Mouse (Mus musculus) kidney, embryonic 15.5 days (tissue): ENCODE measurements at regions not wholly inside any gene's neighbourhood (a gene's known extent, or its start where the extent isn't known, plus 50 kb on each side); places are given as distances from the start of the nearest gene placed in this dataset.
A peak's percentile ranks its signal among the peaks of the same experiment; 100 is the strongest.
"Not testable (repeated sequence)": the region's sequence is repeated elsewhere in the genome, so short reads cannot be mapped to it uniquely, and the experiment has no call there.

Experiments
- ATAC-seq: fragments of 200-750 bp; cut with Nextera tagmentation; replicated peaks from 2 replicates; pipeline ENCODE4 v1.8.0; 2017; ENCODE audit warnings: moderate TSS enrichment; ENCODE audit not compliant: low FRiP score
- H3K27ac ChIP-seq: fragments of 300-500 bp; sonication (generic); 2 replicates; pipeline ENCODE4 v1.5.1; 2015; ENCODE audit warnings: mild to moderate bottlenecking, inconsistent platforms
- H3K27me3 ChIP-seq: fragments of 300-500 bp; sonication (generic); 2 replicates; pipeline ENCODE4 v1.6.1; 2015; ENCODE audit warnings: inconsistent platforms
- H3K36me3 ChIP-seq: fragments of 300-500 bp; sonication (generic); 2 replicates; pipeline ENCODE4 v1.6.1; 2015; ENCODE audit warnings: inconsistent platforms
- H3K4me1 ChIP-seq: fragments of 300-500 bp; sonication (generic); 2 replicates; pipeline ENCODE4 v1.6.1; 2015; ENCODE audit warnings: inconsistent platforms
- H3K4me2 ChIP-seq: fragments of 300-500 bp; sonication (generic); 2 replicates; pipeline ENCODE4 v1.6.1; 2015; ENCODE audit warnings: moderate library complexity, mild to moderate bottlenecking, inconsistent platforms
- H3K4me3 ChIP-seq: fragments of 300-500 bp; sonication (generic); replicated peaks from 2 replicates; pipeline ENCODE4 v1.5.1; 2015; ENCODE audit warnings: mild to moderate bottlenecking, inconsistent platforms
- H3K9ac ChIP-seq: fragments of 300-500 bp; sonication (generic); 2 replicates; pipeline ENCODE4 v1.6.1; 2015; ENCODE audit warnings: mild to moderate bottlenecking, inconsistent platforms
- H3K9me3 ChIP-seq: fragments of 300-500 bp; sonication (generic); replicated peaks from 2 replicates; pipeline ENCODE4 v1.6.1; 2016; ENCODE audit warnings: inconsistent platforms
- WGBS: fragments of 180-500 bp; shearing (Covaris S2); methylation state at CpG from one replicate; pipeline ENCODE4 v1.1.7; 2015; ENCODE audit warnings: mixed read lengths; 5-methylcytosine and 5-hydroxymethylcytosine counted together

DNA sequence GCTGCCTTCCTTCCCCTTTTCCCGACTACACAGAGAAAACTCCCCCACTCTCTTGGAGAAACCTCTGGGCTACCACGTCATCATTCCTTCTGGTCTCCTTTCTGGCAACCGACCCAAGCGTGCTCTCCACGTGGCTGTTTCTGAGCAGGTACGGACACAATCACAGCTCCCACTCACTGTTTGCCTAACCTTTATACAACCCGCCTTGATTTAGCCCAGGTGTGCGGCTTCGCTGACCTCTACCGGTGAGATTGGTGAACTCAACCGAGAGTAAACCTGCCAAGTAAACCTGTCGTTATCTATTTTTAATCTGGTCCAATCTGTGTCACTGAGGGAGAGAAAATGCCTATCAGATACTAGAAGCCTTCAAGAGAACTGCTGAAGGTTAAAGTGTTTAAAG lies 142.7 kb upstream of the Gnai1 start:
- WGBS, result 22% methylated on average over 12 of the region's 12 CpGs

DNA sequence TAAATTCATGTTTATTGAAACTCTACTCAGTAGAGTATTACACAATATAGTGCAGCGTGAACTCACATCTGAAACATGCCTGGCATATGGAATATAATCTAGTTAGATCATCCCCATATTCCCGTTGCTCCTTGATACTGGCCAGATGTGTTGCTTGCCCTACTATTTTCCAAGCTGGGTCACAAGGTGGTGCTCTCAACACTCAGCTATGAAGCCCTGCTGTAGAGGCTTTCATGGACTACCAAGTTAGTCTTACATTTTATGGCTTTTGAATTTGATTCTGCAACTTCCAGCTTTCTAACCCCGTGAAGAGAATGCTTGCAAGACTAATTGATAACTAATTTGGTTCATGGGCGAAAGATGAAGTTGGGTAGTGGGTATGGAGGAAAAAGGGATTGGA lies 134.2 kb upstream of the Gnai1 start:
- H3K9me3 ChIP-seq, result no peaks in the 10 kb centered on the region
- H3K9ac ChIP-seq, result no peak overlapping the region
- H3K4me2 ChIP-seq, result no peak overlapping the region
- WGBS, result 80% methylated on average over 4 of the region's 4 CpGs
- no peak overlapping the region for H3K4me3 ChIP-seq
- no peaks in the 10 kb centered on the region for H3K4me1 ChIP-seq
- no peaks in the 10 kb centered on the region for H3K36me3 ChIP-seq
- H3K27ac ChIP-seq, result no peak overlapping the region
- no peak for ATAC-seq
- H3K27me3 ChIP-seq, result no peaks in the 10 kb centered on the region

More for the DNA sequence above, 142.7 kb upstream of the Gnai1 start:
- Histone ChIP-seq H3K27me3 (no peaks in the 10 kb centered on the region), H3K4me3 (no peak overlapping the region), H3K4me2 (peak overlapping the region; percentile 21; the same call in 1 of the 2 replicates), H3K27ac (no peak overlapping the region), H3K9ac (no peak overlapping the region), H3K9me3 (no peaks in the 10 kb centered on the region), H3K4me1 (no peaks in the 10 kb centered on the region), H3K36me3 (no peaks in the 10 kb centered on the region)
- 0 out of 2 replicates have a peak, but pooled peaks have one; percentile 33 for ATAC-seq

DNA sequence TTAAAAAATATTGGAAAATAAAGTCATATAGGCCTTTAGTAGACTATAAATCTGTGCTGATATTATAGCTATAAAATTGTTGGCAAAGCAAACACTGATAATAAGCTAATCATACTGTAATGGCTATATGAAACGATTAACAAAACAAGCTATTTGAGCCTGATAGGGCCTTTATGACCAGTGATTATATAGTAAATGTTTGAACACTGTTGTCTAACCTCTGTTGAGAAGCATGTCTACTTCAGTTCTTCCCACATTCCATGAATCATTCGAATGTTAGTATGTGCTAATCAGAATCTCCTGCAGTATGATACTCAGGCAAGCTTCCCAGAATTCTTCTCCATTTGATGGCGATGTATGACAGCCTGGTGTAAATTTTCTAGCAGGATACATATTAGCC lies 129.6 kb upstream of the Gnai1 start:
- Histone ChIP-seq H3K9ac (no peak overlapping the region), H3K4me1 (no peaks in the 10 kb centered on the region), H3K27ac (no peak overlapping the region), H3K36me3 (no peaks in the 10 kb centered on the region), H3K4me3 (no peak overlapping the region), H3K27me3 (no peaks in the 10 kb centered on the region), H3K9me3 (no peaks in the 10 kb centered on the region), H3K4me2 (no peak overlapping the region)
- WGBS, result 86% methylated on average over 3 of the region's 3 CpGs
- ATAC-seq, result no peak

DNA sequence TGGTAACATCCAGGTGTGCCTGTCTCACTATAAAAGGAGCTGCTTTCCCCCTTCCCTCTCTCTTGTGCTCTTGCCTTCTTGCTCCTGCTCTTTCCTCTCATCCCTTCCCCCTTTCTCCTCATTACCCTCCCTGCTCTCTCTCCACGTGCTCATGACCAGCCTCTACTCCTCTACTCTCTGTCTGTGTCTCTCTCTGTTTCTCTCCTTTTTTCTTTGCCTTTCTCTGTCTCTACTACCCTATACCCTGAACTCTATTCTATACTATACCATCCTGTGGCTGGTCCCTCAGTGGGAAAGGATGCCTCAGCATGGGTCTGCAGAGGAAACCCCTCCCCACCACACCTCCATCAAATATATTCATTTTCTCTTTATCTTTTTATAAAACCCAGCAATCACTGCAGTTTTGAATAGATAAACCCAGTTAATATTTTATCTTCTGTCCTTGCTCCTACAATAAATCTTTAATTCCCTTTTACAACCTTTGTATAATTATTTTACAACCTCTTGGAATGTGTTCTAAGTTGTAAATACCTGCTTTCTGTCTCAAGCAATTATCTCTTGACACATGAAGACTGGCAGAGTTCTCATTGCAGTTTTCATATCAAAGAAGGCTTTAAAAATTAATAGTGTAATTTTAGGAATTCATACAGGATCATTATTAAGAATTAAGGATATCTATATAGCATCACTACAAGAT lies 127.1 kb upstream of the Gnai1 start:
- Histone ChIP-seq H3K9ac (no peak overlapping the region), H3K9me3 (no peaks in the 10 kb centered on the region), H3K4me2 (no peak overlapping the region), H3K27ac (no peak overlapping the region), H3K4me3 (no peak overlapping the region), H3K36me3 (no peaks in the 10 kb centered on the region), H3K27me3 (no peaks in the 10 kb centered on the region), H3K4me1 (no peaks in the 10 kb centered on the region)
- WGBS, result 24% methylated on average over 1 of the region's 1 CpGs
- no peak for ATAC-seq

DNA sequence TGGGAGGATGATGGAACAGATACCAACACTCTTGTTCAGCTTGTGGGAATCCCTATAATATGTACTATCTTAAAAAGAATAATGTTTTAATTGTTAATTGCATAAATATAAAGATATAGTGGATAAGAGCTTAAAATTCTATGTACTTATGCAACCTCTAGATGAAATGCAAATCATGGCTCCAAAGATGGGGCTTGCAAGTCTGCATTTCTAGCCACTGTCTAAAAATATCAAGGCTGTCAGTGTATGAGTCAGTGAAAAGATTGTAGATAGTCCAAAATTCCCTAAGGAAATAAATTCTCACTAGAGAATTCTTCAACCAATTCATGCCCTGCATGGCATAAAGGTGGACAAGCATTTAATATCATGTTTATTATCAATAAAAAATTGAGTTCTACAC lies 124.2 kb upstream of the Gnai1 start:
- no peak overlapping the region for H3K9ac ChIP-seq
- H3K36me3 ChIP-seq, result no peaks in the 10 kb centered on the region
- H3K4me1 ChIP-seq, result no peaks in the 10 kb centered on the region
- no peaks in the 10 kb centered on the region for H3K27me3 ChIP-seq
- ATAC-seq, result no peak
- H3K4me3 ChIP-seq, result no peak overlapping the region
- H3K9me3 ChIP-seq, result no peaks in the 10 kb centered on the region
- H3K27ac ChIP-seq, result no peak overlapping the region
- H3K4me2 ChIP-seq, result no peak overlapping the region

DNA sequence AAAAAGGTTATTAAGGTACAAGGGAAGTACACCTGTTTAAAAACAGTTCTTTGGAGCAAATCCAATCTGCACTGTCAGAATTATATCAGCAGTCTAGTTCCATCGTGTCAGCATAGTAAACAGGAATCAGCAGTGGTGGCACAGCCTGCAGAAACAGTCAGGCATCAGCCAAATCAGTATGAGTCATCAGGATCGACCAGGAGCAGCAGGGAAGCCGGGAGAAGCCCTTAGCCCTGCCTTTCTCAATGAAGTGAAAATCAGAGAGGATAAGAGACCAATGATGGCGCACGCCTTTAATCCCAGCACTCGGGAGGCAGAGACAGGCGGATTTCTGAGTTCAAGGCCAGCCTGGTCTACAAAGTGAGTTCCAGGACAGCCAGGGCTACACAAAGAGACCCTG lies 118.3 kb upstream of the Gnai1 start:
- 82% methylated on average over 7 of the region's 7 CpGs for WGBS

DNA sequence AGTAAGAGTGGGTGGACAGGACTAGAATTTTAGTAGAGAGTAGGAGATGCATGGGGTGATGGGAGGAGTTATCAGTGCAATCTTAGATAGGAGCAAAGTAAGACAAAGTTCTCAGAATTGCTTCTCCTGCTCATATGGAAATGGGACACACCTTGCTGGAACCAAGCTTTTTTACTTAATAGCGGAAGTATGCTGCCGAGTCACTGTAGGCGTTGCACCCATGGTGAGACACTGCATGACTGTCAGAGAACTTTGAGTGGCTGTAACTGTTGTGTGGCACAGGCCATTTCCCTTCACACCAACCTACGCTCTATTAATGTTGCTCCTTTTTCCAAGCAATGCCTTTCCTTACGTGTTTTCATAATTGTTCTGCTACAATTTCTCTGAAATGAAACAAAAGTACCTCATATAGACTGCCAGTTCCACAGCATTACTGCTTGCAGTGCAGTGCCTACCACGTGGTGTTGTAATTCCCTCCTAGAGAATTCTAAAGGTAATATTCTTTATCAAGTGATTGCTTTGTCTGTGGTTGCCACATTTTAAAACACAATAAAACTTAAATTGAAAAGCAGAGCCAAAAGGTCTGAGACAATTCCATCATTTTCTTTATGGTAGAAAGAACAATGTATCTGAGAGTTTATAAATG lies 117.3 kb upstream of the Gnai1 start:
- Histone ChIP-seq H3K4me3 (no peak overlapping the region), H3K4me2 (no peak overlapping the region), H3K4me1 (no peaks in the 10 kb centered on the region), H3K27me3 (no peaks in the 10 kb centered on the region), H3K27ac (no peak overlapping the region), H3K9me3 (no peaks in the 10 kb centered on the region), H3K9ac (no peak overlapping the region), H3K36me3 (no peaks in the 10 kb centered on the region)
- WGBS, result 86% methylated on average over 6 of the region's 6 CpGs
- ATAC-seq, result no peak

More for the DNA sequence above, 118.3 kb upstream of the Gnai1 start:
- Histone ChIP-seq H3K9me3 (no peaks in the 10 kb centered on the region), H3K27me3 (no peaks in the 10 kb centered on the region), H3K9ac (no peak overlapping the region), H3K4me2 (no peak overlapping the region), H3K36me3 (no peaks in the 10 kb centered on the region), H3K4me3 (no peak overlapping the region), H3K4me1 (no peaks in the 10 kb centered on the region), H3K27ac (no peak overlapping the region)
- no peak for ATAC-seq

DNA sequence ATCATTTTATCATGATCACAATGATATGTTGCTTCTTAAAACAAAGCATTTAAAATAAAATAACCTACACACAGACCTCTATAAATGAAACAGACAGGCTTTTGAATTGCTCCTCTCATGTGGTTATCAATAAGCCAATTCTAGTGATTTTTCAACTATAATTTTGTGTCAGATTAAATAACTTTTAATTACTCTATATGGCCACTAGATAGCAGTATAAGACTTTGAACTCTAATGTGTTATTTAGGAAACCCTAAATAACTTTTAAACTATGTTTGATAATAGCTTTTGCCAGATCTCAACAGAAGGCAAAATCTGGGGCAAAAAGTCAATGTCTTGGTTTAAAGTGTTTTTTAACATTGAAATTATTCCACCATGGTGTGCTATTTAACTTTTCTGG lies 112.0 kb upstream of the Gnai1 start:
- Histone ChIP-seq H3K36me3 (no peaks in the 10 kb centered on the region), H3K4me3 (no peak overlapping the region)

DNA sequence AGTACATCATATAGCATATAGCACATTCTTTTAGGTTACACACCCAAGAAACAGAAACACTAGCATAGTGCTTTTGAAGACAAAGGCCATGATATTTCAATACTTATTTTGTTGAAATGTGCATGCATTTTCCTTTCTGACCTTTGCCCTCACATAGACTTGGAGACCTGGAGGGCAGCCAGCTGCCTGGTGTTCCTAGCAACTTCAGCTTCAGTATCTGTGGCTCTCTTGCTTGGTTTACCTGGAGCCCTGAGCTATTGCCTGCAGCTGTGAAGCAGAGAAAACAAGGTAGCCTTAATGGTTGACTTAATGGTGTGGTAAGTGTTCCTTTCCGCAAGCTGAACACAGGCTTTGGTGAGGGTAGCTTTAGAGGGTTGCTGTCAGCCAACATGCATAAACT lies 97.6 kb upstream of the Gnai1 start:
- no peaks in the 10 kb centered on the region for H3K9me3 ChIP-seq
- H3K27ac ChIP-seq, result no peak overlapping the region
- H3K4me2 ChIP-seq, result no peak overlapping the region
- H3K4me1 ChIP-seq, result 0 out of 2 replicates have a peak, but pooled peaks cover 4% of the 10 kb centered on the region
- no peaks in the 10 kb centered on the region for H3K36me3 ChIP-seq
- 57% methylated on average over 1 of the region's 1 CpGs for WGBS
- no peaks in the 10 kb centered on the region for H3K27me3 ChIP-seq
- ATAC-seq, result peak; percentile 62; the same call in 1 of the 2 replicates
- H3K9ac ChIP-seq, result no peak overlapping the region
- no peak overlapping the region for H3K4me3 ChIP-seq

More for the DNA sequence above, 112.0 kb upstream of the Gnai1 start:
- Histone ChIP-seq H3K4me2 (no peak overlapping the region), H3K27me3 (no peaks in the 10 kb centered on the region), H3K27ac (no peak overlapping the region), H3K9ac (no peak overlapping the region), H3K9me3 (no peaks in the 10 kb centered on the region), H3K4me1 (no peaks in the 10 kb centered on the region)
- no peak for ATAC-seq

DNA sequence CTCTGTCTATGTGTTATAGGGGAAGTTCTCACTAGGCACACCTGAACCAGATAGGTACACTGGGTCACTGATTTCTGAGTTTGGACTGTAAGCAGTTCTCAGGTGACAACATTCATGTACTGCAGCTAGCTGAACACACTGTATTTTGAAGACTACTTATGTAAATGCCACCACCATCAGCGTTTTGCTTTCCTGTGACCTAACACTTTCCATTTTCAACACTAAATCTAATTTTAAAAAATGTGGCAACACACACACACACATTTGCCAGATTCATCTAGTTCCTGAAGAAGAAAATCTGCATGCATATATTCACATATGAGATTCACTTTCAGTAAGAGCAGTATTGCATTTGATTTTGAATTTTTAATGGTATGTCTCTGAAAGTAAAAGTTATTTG lies 96.0 kb upstream of the Gnai1 start:
- no peak overlapping the region for H3K9ac ChIP-seq
- H3K27ac ChIP-seq, result no peak overlapping the region
- no peak for ATAC-seq
- no peak overlapping the region for H3K4me3 ChIP-seq
- no peaks in the 10 kb centered on the region for H3K9me3 ChIP-seq
- H3K4me2 ChIP-seq, result no peak overlapping the region
- H3K36me3 ChIP-seq, result no peaks in the 10 kb centered on the region
- WGBS, result 87% methylated on average over 1 of the region's 1 CpGs
- H3K4me1 ChIP-seq, result 0 out of 2 replicates have a peak, but pooled peaks cover 4% of the 10 kb centered on the region
- no peaks in the 10 kb centered on the region for H3K27me3 ChIP-seq

DNA sequence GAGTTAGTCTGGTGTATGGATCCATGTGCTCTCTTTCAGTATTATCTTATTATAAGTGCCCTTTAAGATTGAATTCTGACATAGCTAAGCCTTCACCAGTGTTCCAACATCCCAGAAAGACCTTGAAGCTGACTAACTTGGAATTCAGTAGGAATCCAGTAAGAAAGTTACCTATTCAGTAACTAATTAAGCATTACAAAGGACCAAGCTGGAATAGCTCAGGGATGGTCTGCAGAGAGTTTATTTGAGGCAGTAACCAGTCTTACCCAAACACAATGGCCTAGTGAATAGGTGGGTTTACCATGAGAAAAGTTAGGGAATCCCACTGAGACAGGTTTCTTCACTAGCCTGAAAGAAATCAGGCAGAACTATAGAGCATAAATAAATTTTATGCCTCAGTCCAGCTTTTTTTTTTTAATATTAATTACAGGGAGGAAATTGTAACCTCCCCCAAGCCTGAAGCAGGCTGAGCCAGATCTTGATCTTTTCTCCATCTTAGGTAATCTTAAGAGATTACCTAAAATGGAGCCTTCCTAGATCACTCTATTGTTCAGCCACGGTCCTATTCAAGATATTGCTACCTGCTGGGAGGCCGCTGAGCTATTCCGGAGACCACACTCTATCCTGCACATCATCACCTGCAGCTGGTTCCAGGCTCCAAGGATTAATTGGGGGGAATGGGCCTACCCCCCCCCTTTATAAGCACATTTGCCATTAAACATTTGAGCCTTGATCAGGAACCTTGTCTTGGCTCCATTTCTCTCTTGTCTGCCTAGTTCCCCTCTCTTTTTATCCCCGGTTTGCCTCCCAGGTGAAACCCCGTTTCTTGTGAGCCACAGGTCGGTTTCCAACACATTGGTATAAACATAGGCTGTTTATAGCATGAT lies 93.0 kb upstream of the Gnai1 start:
- not testable (repeated sequence) for ATAC-seq
- WGBS, result 80% methylated on average over 6 of the region's 6 CpGs

DNA sequence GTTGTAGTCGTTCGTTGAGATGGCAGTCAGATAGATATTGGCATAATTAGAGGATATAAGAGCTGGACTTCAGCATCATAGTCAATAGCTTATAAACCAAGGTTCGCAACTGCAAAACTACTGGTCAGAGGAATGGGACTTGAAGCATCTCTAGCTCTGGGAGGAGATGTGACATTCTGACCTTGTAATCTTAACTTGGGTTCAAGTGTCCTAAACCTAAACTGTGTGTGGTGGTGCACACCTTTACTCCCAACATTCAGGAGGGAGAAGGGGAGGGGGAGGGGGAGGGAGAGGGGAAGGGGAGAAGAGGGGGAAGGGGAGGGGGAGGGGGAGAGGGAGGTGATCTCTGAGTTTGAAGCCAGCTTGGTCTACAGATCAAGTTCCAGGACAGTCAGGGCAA lies 89.1 kb upstream of the Gnai1 start:
- Histone ChIP-seq H3K9ac (no peak overlapping the region), H3K27ac (no peak overlapping the region)
- WGBS, result 86% methylated on average over 3 of the region's 3 CpGs

More for the DNA sequence above, 93.0 kb upstream of the Gnai1 start:
- H3K4me2 ChIP-seq, H3K27ac ChIP-seq, H3K9ac ChIP-seq, H3K27me3 ChIP-seq, H3K9me3 ChIP-seq, H3K4me3 ChIP-seq, H3K36me3 ChIP-seq, H3K4me1 ChIP-seq: not testable (repeated sequence)

More for the DNA sequence above, 89.1 kb upstream of the Gnai1 start:
- H3K27me3 ChIP-seq, result no peaks in the 10 kb centered on the region
- H3K4me1 ChIP-seq, result no peaks in the 10 kb centered on the region
- ATAC-seq, result no peak
- H3K4me2 ChIP-seq, result no peak overlapping the region
- H3K4me3 ChIP-seq, result no peak overlapping the region
- no peaks in the 10 kb centered on the region for H3K9me3 ChIP-seq
- H3K36me3 ChIP-seq, result no peaks in the 10 kb centered on the region
